Mouse (Mus musculus) MEL (cell line): Measurements from ENCODE around the gene Cachd1. TPM values are rescaled to one million over a fixed set of nuclear protein-coding genes. Genes with fewer than 3 reads are reported as not detected.

Experiments
- DNase-seq: peaks from one replicate; pipeline ENCODE4 v3.0.0; 2011; ENCODE audit warnings: low read depth, low spot score
- H3K27ac ChIP-seq: 2 replicates; pipeline ENCODE4 v1.5.1; 2012; ENCODE audit warnings: low read depth, mild to moderate bottlenecking, control low read depth, low read length, moderate library complexity; ENCODE audit not compliant: control insufficient read depth
- H3K27me3 ChIP-seq, 2 experiments: fragments of 150-350 bp in 1 of 2; sonication (generic) in 1 of 2; 2 replicates each; pipeline ENCODE4 v1.6.1; 2012; ENCODE audit warnings: low read length in 2 of 2, mild to moderate bottlenecking in 2 of 2, improper control_type of control experiment in 1 of 2, moderate library complexity in 1 of 2; ENCODE audit not compliant: insufficient read depth in 2 of 2, control insufficient read depth in 1 of 2
- H3K36me3 ChIP-seq, 2 experiments: 2 replicates each; pipeline ENCODE4 v1.6.1; 2012 to 2014; ENCODE audit warnings: low read length in 2 of 2, improper control_type of control experiment in 1 of 2, inconsistent platforms in 1 of 2, mild to moderate bottlenecking in 1 of 2; ENCODE audit not compliant: insufficient read depth in 2 of 2, control insufficient read depth in 1 of 2
- H3K4me1 ChIP-seq, 2 experiments: fragments of 150-350 bp in 1 of 2; sonication (generic) in 1 of 2; 2 replicates each; pipeline ENCODE4 v1.6.1; 2012; ENCODE audit warnings: low read length in 2 of 2, improper control_type of control experiment in 1 of 2, mild to moderate bottlenecking in 1 of 2; ENCODE audit not compliant: insufficient read depth in 2 of 2, control insufficient read depth in 1 of 2
- H3K4me3 ChIP-seq, 2 experiments: fragments of 150-350 bp in 1 of 2; sonication (generic) in 1 of 2; 2 replicates each; pipeline ENCODE4 v1.5.1; 2012; ENCODE audit warnings: low read depth in 2 of 2, low read length in 2 of 2, mild to moderate bottlenecking in 2 of 2, moderate library complexity in 2 of 2, control low read depth in 1 of 2, improper control_type of control experiment in 1 of 2; ENCODE audit not compliant: control insufficient read depth in 1 of 2, insufficient read depth in 1 of 2
- H3K79me2 ChIP-seq: 2 replicates; pipeline ENCODE4 v1.6.1; 2012; ENCODE audit warnings: mild to moderate bottlenecking, low read length, moderate library complexity; ENCODE audit not compliant: control insufficient read depth, poor library complexity, insufficient read depth
- H3K9ac ChIP-seq: 2 replicates; pipeline ENCODE4 v1.6.1; 2012; ENCODE audit warnings: low read depth, mild to moderate bottlenecking, control low read depth, low read length, moderate library complexity; ENCODE audit not compliant: control insufficient read depth, poor library complexity, severe bottlenecking
- H3K9me3 ChIP-seq: fragments of 150-350 bp; sonication (generic); replicated peaks from 2 replicates; pipeline ENCODE4 v1.6.1; 2012; ENCODE audit warnings: mild to moderate bottlenecking, low read length, improper control_type of control experiment, moderate library complexity; ENCODE audit not compliant: insufficient read depth
- CHD1 ChIP-seq: IDR thresholded peaks from 2 replicates; pipeline ENCODE4 v1.6.1; 2012; ENCODE audit warnings: low read depth, mild to moderate bottlenecking, inconsistent platforms, low read length, improper control_type of control experiment
- CHD2 ChIP-seq: IDR thresholded peaks from 2 replicates; pipeline ENCODE4 v1.6.1; 2011; ENCODE audit warnings: low read length, improper control_type of control experiment
- ELF1 ChIP-seq: IDR thresholded peaks from 2 replicates; pipeline ENCODE4 v1.6.1; 2014; ENCODE audit warnings: low read depth, mild to moderate bottlenecking, inconsistent platforms, low read length, improper control_type of control experiment, moderate library complexity
- EP300 ChIP-seq, 2 experiments: IDR thresholded peaks; 2 replicates each; pipeline ENCODE4 v1.6.1; 2011; ENCODE audit warnings: improper control_type of control experiment in 2 of 2, low read length in 2 of 2, low read depth in 1 of 2, mild to moderate bottlenecking in 1 of 2
- GATA1 ChIP-seq: IDR thresholded peaks from 2 replicates; pipeline ENCODE4 v1.6.1; 2011; ENCODE audit warnings: low read depth, low read length, improper control_type of control experiment
- KAT2A ChIP-seq: conservative IDR thresholded peaks from 2 replicates; pipeline ENCODE4 v1.6.1; 2012; ENCODE audit warnings: low read depth, low read length, improper control_type of control experiment, inconsistent platforms
- MAFK ChIP-seq: IDR thresholded peaks from 2 replicates; pipeline ENCODE4 v1.6.1; 2011; ENCODE audit warnings: low read depth, mild to moderate bottlenecking, low read length, improper control_type of control experiment, borderline replicate concordance
- MAX ChIP-seq: IDR thresholded peaks from 2 replicates; pipeline ENCODE4 v1.6.1; 2011; ENCODE audit warnings: low read length, improper control_type of control experiment
- MAZ ChIP-seq: IDR thresholded peaks from 2 replicates; pipeline ENCODE4 v1.6.1; 2012; ENCODE audit warnings: low read depth, mild to moderate bottlenecking, inconsistent platforms, low read length, improper control_type of control experiment
- MXI1 ChIP-seq: IDR thresholded peaks from 2 replicates; pipeline ENCODE4 v1.6.1; 2011; ENCODE audit warnings: mild to moderate bottlenecking, low read depth, low read length, improper control_type of control experiment
- MYB ChIP-seq: IDR thresholded peaks from 2 replicates; pipeline ENCODE4 v1.6.1; 2011; ENCODE audit warnings: mild to moderate bottlenecking, low read depth, low read length, improper control_type of control experiment
- MYC ChIP-seq: IDR thresholded peaks from 2 replicates; pipeline ENCODE4 v1.6.1; 2011; ENCODE audit warnings: low read depth, mild to moderate bottlenecking, low read length, improper control_type of control experiment, moderate library complexity
- POLR2AphosphoS2 ChIP-seq: IDR thresholded peaks from 2 replicates; pipeline ENCODE4 v1.6.1; 2011; ENCODE audit warnings: low read length, improper control_type of control experiment
- POLR2AphosphoS5 ChIP-seq: IDR thresholded peaks from 2 replicates; pipeline ENCODE4 v1.6.1; 2012; ENCODE audit warnings: low read depth, borderline replicate concordance, mild to moderate bottlenecking, inconsistent platforms, low read length, moderate library complexity, mixed read lengths
- RAD21 ChIP-seq: IDR thresholded peaks from 2 replicates; pipeline ENCODE4 v1.6.1; 2011; ENCODE audit warnings: mild to moderate bottlenecking, low read depth, low read length, improper control_type of control experiment
- RCOR1 ChIP-seq: IDR thresholded peaks from 2 replicates; pipeline ENCODE4 v1.6.1; 2012; ENCODE audit warnings: low read depth, mild to moderate bottlenecking, inconsistent platforms, low read length, improper control_type of control experiment
- SMC3 ChIP-seq: IDR thresholded peaks from 2 replicates; pipeline ENCODE4 v1.6.1; 2011; ENCODE audit warnings: low read depth, low read length, improper control_type of control experiment
- TAL1 ChIP-seq: IDR thresholded peaks from 2 replicates; pipeline ENCODE4 v1.6.1; 2012; ENCODE audit warnings: mild to moderate bottlenecking, inconsistent platforms, low read length, moderate library complexity, mixed read lengths
- TBP ChIP-seq: IDR thresholded peaks from 2 replicates; pipeline ENCODE4 v1.8.0; 2011; ENCODE audit warnings: low read depth, low read length, improper control_type of control experiment
- UBTF ChIP-seq: IDR thresholded peaks from 2 replicates; pipeline ENCODE4 v1.6.1; 2012; ENCODE audit warnings: low read depth, mild to moderate bottlenecking, inconsistent platforms, low read length, improper control_type of control experiment, moderate library complexity, borderline replicate concordance; ENCODE audit not compliant: insufficient read depth
- USF2 ChIP-seq, 2 experiments: IDR thresholded peaks; 2 replicates each; pipeline ENCODE4 v1.6.1; 2011 to 2012; ENCODE audit warnings: improper control_type of control experiment in 2 of 2, low read length in 2 of 2, borderline replicate concordance in 1 of 2, inconsistent platforms in 1 of 2, low read depth in 1 of 2, mild to moderate bottlenecking in 1 of 2; ENCODE audit not compliant: insufficient read depth in 1 of 2
- ZKSCAN1 ChIP-seq: IDR thresholded peaks from 2 replicates; pipeline ENCODE4 v1.6.1; 2012; ENCODE audit warnings: low read depth, mild to moderate bottlenecking, inconsistent platforms, low read length, improper control_type of control experiment, moderate library complexity
- ZMIZ1 ChIP-seq: IDR thresholded peaks from 2 replicates; pipeline ENCODE4 v1.6.1; 2012; ENCODE audit warnings: low read depth, mild to moderate bottlenecking, inconsistent platforms, low read length, improper control_type of control experiment, moderate library complexity
- ZNF384 ChIP-seq: IDR thresholded peaks from 2 replicates; pipeline ENCODE4 v1.6.1; 2012; ENCODE audit warnings: low read depth, mild to moderate bottlenecking, inconsistent platforms, low read length, improper control_type of control experiment
- polyA plus RNA-seq, 2 experiments: library from polyadenylated mRNA; stranded (reverse) in 1 of 2; unstranded in 1 of 2; fragments of >175 nt in 1 of 2; fragments of >200 nt in 1 of 2; gene quantifications; 2 replicates each; pipeline versions ENCODE4 v1.2.1 to v1.2.4; 2012; ENCODE audit warnings: low replicate concordance in 2 of 2, low read depth in 1 of 2; ENCODE audit not compliant: insufficient read length in 2 of 2, insufficient read depth in 1 of 2, missing spikeins in 1 of 2
- total RNA-seq: library from RNA; depleted of rRNA; stranded (reverse); fragments of 300-350 nt; gene quantifications from 2 replicates; pipeline ENCODE4 v1.2.3, GENCODE M21; 2012

Gene Cachd1
- total and polyA plus RNA-seq, 3 experiments = 4.0 to 15.8 TPM; not detected in 1

- no peaks in the 10 kb centered on the region for H3K27me3 ChIP-seq
- no peaks in the 10 kb centered on the region for H3K9me3 ChIP-seq
- H3K27ac ChIP-seq = no peak overlapping the region
- no peak overlapping the region for H3K9ac ChIP-seq
- H3K4me1 ChIP-seq = no peaks in the 10 kb centered on the region
- DNase-seq = no peak
- H3K4me3 ChIP-seq = no peak overlapping the region
- no peaks in the 10 kb centered on the region for H3K79me2 ChIP-seq
- H3K36me3 ChIP-seq = no peaks in the 10 kb centered on the region
- TF ChIP-seq MYB = no peak
- no peak for TF ChIP-seq SMC3
- TF ChIP-seq RCOR1 = no peak
- no peak for TF ChIP-seq TAL1
- TF ChIP-seq MYC = no peak
- TF ChIP-seq CHD2 = no peak
- no peak for TF ChIP-seq ZMIZ1
- no peak for TF ChIP-seq ZNF384
- no peak for TF ChIP-seq MXI1
- no peak for TF ChIP-seq ZKSCAN1
- no peak for TF ChIP-seq EP300 (IDR thresholded peaks at IDR 0.05; ENCODE audit: low read depth in 1 of 2, low read length in 2 of 2)
- TF ChIP-seq RAD21 = no peak
- TF ChIP-seq POLR2AphosphoS2 = no peak
- TF ChIP-seq GATA1 = no peak
- no peak for TF ChIP-seq MAZ
- no peak for TF ChIP-seq MAFK
- TF ChIP-seq UBTF = no peak
Measured at GRCm38 (mm10) chr4:100925153-100925552, 148.7 kb downstream of the Cachd1 start.

- Histone ChIP-seq H3K79me2 (no peaks in the 10 kb centered on the region), H3K4me1 (no peaks in the 10 kb centered on the region), H3K27me3 (no peaks in the 10 kb centered on the region), H3K9ac (no peak overlapping the region), H3K36me3 (no peaks in the 10 kb centered on the region), H3K27ac (no peak overlapping the region), H3K4me3 (no peak overlapping the region), H3K9me3 (no peaks in the 10 kb centered on the region)
- TF ChIP-seq USF2 (IDR thresholded peaks at IDR 0.05; ENCODE audit: borderline replicate concordance in 1 of 2, insufficient read depth in 1 of 2, low read depth in 1 of 2, low read length in 2 of 2) = no peak
- TF ChIP-seq TBP = no peak
- TF ChIP-seq TAL1 = no peak
- TF ChIP-seq CHD1 = no peak
- TF ChIP-seq UBTF = no peak
- TF ChIP-seq ELF1 = no peak
- TF ChIP-seq POLR2AphosphoS5 = no peak
- no peak for TF ChIP-seq ZMIZ1
- no peak for TF ChIP-seq MYC
- TF ChIP-seq KAT2A = no peak
- TF ChIP-seq MAX = no peak
- TF ChIP-seq ZKSCAN1 = no peak
- TF ChIP-seq MAZ = no peak
- TF ChIP-seq RCOR1 = no peak
- no peak for TF ChIP-seq MXI1
- DNase-seq = no peak
Measured at GRCm38 (mm10) chr4:100926608-100927007, 150.1 kb downstream of the Cachd1 start.
